Mouse (Mus musculus) cerebellum, postnatal 36 days (tissue): ENCODE measurements around the gene Rrp12.
A peak's percentile ranks its signal among the peaks of the same experiment; 100 is the strongest.
"Not testable (repeated sequence)": the region's sequence is repeated elsewhere in the genome, so short reads cannot be mapped to it uniquely, and the experiment has no call there.

Experiments used
- DNase-seq, 2 experiments: peaks; one replicate each; pipeline ENCODE4 v3.0.0; 2021 to 2022; ENCODE audit warnings: mixed read lengths in 2 of 2

Gene Rrp12

GRCm38 (mm10) chr19:41905246-41905645, 9.3 kb upstream of the Rrp12 start:
- DNase-seq = no peak

GRCm38 (mm10) chr19:41902848-41903593, 7.0 kb upstream of the Rrp12 start:
- DNase-seq = no peak

DNA sequence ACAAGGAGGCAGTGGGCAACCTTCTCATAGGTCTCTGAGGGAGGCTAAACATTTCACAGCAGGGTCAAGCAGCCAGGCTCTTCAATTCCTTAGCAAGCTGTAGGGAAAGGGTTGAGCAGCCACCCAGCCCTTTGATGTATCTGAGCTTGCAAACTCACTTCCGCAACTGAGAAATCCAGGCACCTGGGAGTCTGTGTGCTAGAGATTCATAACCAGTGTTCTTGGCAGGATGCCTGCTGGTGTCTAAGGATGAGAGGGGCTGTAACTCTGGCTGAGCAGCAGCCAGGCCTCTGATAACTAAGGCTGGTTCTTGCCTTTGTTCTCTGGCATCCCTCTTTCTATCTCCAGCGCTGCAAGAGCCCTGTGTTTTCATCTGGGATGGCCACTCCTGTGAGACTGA, 5.7 kb upstream of the Rrp12 start:
- no peak for DNase-seq

GRCm38 (mm10) chr19:41900495-41901090, 4.6 kb upstream of the Rrp12 start:
- no peak for DNase-seq

DNA sequence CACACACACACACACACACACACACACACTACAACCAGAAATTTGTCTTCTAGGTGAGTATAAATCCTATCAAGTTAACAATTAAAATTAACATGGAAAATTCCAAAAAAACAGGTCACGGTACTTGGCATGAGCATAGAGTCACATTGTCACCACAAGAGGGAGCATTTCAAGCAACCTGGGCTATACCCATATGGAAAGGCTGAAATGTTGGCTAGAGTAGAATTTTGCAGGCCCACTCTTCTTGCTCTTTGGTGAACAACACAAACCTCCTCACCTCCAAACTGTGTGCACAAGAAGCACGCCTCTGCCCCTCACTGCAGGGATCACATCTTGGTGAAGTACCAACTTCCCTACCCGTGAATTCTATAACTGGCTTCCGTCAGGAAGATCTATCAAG, 2.9 kb upstream of the Rrp12 start:
- peak; percentile 29 to 43 for DNase-seq

- no peak for DNase-seq
Observed at GRCm38 (mm10) chr19:41896319-41896711, 342 bp upstream of the Rrp12 start.

DNA sequence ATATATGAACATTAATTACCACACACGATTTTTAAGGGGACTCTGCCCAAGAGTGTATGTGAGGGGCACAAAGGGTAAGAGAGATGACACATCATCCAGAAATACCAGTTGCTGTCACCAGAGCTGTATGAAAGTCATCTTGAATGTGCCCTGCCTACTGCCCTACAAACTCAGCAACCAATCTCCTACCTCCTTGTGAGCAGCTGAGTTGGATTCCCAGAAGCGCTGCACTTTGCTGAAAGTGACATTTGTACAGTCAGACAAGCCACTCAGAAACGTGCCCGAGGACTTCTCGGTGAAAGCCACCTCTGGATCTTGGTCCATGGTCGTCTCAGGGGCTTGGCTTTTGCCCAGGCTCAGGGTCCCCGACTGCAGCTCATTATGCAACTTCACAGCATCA, 1.0 kb downstream of the Rrp12 start:
- no peak for DNase-seq

DNA sequence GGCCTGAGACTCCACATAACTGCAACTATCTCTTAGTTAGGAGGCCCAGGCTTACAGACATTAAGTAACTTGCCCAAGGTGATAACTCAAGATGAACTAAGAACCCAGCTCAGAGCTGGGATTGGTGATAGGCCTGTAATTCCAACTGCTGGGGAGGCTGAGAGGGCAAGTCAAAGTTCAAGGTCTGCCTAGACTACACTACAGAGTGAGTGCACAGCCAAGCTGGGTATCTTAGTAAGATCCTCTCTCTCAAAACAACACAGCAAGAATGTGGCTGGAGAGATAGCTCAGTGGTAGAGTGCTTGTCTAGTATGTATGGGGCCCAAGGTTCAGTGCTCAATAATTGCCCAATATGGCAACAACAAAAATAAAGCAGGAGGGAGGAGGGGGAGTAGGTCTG, 7.8 kb downstream of the Rrp12 start:
- no peak for DNase-seq

- DNase-seq = no peak
Observed at GRCm38 (mm10) chr19:41883882-41884281, 12.1 kb downstream of the Rrp12 start.

DNA sequence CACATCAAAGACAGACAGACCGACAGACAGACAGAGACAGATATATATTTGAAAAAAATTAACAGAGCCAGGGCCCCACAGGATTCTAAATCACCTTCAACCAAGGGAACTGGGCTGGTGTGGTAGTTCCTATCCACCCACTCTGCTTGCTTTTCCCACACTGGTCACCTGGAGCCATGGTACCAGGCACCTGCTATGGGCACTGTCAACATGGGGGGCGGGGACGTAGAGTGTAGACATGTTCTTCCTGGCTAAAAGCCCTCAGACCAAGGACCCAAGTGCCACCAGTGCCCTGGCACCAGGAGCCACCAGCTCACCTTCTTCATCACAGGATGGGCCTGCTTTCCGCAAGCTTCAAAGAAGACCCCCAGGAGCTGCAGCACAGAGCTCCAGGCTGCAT, 14.1 kb downstream of the Rrp12 start:
- no peak for DNase-seq

GRCm38 (mm10) chr19:41874356-41874755, 21.6 kb downstream of the Rrp12 start:
- no peak for DNase-seq

GRCm38 (mm10) chr19:41872285-41872684, 23.7 kb downstream of the Rrp12 start:
- DNase-seq = no peak

GRCm38 (mm10) chr19:41869946-41870345, 26.0 kb downstream of the Rrp12 start:
- DNase-seq = not testable (repeated sequence)

DNA sequence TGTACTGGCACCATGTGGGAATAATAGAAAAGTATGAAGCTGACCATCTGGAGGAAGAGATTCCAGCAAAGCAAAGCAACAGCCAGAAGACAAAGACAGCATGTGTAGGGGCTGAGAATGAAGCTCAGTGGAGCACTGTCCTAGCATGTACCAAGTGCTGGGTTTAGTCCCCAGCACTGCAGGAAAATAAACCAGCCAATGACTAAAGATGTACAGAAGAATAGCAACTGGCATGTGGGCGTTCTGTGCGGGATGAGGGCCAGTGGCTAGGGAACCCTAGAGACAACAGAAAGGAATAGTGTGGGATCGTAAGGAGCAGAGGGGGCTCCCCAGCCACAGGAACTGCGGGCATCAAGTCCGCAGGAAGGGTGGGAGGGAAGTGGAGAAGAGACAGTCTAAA, 26.7 kb downstream of the Rrp12 start:
- no peak for DNase-seq

DNA sequence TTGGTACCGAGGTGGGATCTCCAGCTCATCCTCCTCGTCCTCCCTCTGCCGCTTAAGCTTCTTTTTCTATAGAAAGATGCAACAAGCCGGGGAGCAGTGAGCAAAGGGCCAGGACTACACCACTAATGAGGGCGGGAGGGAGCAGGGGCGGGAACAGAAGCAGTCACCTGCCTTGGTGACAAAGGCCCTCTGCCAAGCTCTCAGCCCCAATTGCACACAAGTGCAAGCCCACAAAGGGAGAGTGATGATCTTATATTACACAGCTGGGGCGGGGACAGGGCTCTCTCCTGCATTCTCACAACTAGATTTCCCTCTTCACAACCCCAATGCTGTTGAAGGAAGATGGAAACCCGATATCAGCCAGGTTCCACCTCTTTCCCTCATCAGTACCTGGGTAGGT, 29.3 kb downstream of the Rrp12 start:
- no peak for DNase-seq

DNA sequence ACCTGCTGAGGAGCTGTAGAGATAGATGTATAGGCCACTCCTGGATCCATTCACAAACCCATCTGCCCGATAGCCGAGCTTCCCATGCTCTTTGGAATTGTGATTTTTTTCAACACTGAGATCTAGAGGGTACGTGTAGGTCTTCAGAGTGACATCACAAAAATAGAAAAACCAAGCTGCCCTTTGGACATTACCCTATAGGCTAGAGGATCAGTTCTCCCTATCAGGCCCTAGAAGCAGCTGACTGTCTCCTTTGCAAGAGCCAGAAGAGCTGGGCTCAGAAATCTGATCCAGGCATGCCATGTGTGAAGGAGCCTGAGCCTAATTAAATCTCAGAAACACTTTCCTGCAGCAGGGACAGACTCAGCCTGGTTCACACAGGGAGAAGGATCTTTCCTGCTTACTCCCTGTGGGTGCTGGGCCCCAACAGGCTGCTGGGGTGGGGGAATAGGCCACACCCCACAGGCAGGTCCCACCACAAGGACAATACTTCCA, 38.1 kb downstream of the Rrp12 start:
- DNase-seq = no peak

DNA sequence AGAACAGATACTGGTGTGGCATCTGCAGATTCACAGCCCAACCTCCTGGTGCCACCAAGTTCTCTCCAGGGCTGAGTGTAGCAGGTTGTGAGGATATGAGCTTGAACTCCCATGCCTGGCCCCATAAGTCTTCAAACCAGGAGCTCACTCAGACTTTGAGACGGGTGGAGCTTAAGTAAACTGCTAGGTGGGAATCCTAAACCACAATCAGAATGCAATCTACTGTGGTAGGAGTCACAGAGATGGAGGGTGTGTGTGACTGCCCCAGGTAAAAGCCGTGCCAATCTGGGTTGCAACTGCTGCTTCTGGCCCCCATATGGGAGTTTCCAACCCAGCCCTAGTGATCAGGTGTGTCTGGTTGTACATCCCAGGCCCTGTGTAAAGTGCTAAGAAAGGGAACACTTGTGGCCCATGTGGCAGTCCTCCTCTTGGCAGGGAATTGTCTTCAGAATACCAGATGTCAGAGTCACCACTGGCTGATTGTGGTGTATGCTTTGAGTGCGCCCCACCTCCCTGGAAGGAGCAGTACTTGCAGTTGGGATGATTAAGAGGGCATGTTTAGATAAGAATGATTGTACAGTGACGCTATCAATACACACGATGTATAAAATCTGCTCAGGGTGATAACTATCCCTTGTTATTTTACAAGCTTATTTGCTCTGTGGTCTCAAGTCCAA, 38.7 kb downstream of the Rrp12 start:
- no peak for DNase-seq

GRCm38 (mm10) chr19:41852423-41852822, 43.5 kb downstream of the Rrp12 start:
- no peak for DNase-seq

- no peak for DNase-seq
Observed at GRCm38 (mm10) chr19:41850719-41851543, 45.0 kb downstream of the Rrp12 start.

GRCm38 (mm10) chr19:41850021-41850718, 45.8 kb downstream of the Rrp12 start:
- no peak for DNase-seq

GRCm38 (mm10) chr19:41847992-41848851, 47.8 kb downstream of the Rrp12 start, which contains the start of gene Frat2:
Gene Frat2 (minus strand): TSS chr19:41848132.
- peak; percentile 86 to 87 for DNase-seq
